Mouse (Mus musculus) CH12.LX (cell line): ENCODE results near the gene Map1b. TPM values are rescaled to one million over a fixed set of nuclear protein-coding genes. Genes with fewer than 3 reads are reported as not detected.

ENCODE experiments used
- DNase-seq: peaks from one replicate; pipeline ENCODE4 v3.0.0-alpha.2; 2013; ENCODE audit errors: extremely low read depth
- H3K27ac ChIP-seq: 2 replicates; pipeline ENCODE4 v1.5.1; 2012; ENCODE audit warnings: low read depth, mild to moderate bottlenecking, control low read depth, moderate library complexity; ENCODE audit not compliant: insufficient read depth
- H3K27me3 ChIP-seq: replicated peaks from 2 replicates; pipeline ENCODE3; 2012; ENCODE audit warnings: inconsistent platforms
- H3K36me3 ChIP-seq, 2 experiments: replicated peaks in 1 of 2; 2 replicates each; pipeline versions ENCODE3 to v1.6.1; 2012; ENCODE audit warnings: inconsistent platforms in 1 of 2, low read length in 1 of 2, mild to moderate bottlenecking in 1 of 2, mixed read lengths in 1 of 2, moderate library complexity in 1 of 2; ENCODE audit not compliant: control insufficient read depth in 1 of 2, insufficient read depth in 1 of 2
- H3K4me1 ChIP-seq, 2 experiments: 2 replicates each; pipeline ENCODE4 v1.6.1; 2012; ENCODE audit warnings: inconsistent platforms in 1 of 2, moderate library complexity in 1 of 2; ENCODE audit not compliant: insufficient read depth in 2 of 2, control insufficient read depth in 1 of 2
- H3K4me2 ChIP-seq: 2 replicates; pipeline ENCODE4 v1.6.1; 2012; ENCODE audit warnings: low read depth, mild to moderate bottlenecking, control low read depth; ENCODE audit not compliant: poor library complexity, insufficient read depth, severe bottlenecking
- H3K4me3 ChIP-seq, 3 experiments: fragments of 150-350 bp in 1 of 3; sonication (generic) in 1 of 3; replicated peaks in 1 of 3; 2 replicates each; pipeline versions ENCODE3 to v1.5.1; 2011 to 2012; ENCODE audit warnings: low read depth in 2 of 3, low read length in 2 of 3, mild to moderate bottlenecking in 2 of 3, moderate library complexity in 2 of 3, control low read depth in 1 of 3, improper control_type of control experiment in 1 of 3, inconsistent platforms in 1 of 3, mixed read lengths in 1 of 3; ENCODE audit not compliant: poor library complexity in 1 of 3
- H3K79me2 ChIP-seq: replicated peaks from 2 replicates; pipeline ENCODE4 v1.6.1; 2012; ENCODE audit warnings: mild to moderate bottlenecking, moderate library complexity; ENCODE audit not compliant: control insufficient read depth, poor library complexity, insufficient read depth, severe bottlenecking; ENCODE audit errors: extremely low read depth
- H3K9ac ChIP-seq: 2 replicates; pipeline ENCODE4 v1.6.1; 2012; ENCODE audit warnings: low read depth, mild to moderate bottlenecking, control low read depth, moderate library complexity; ENCODE audit not compliant: insufficient read depth
- H3K9me3 ChIP-seq: replicated peaks from 2 replicates; pipeline ENCODE3; 2012; ENCODE audit warnings: low read length, inconsistent platforms, mixed read lengths
- CHD1 ChIP-seq: IDR thresholded peaks from 2 replicates; pipeline ENCODE4 v1.6.1; 2012; ENCODE audit warnings: low read depth, low read length, improper control_type of control experiment, inconsistent platforms
- CTCF ChIP-seq, 2 experiments: IDR thresholded peaks in 1 of 2; conservative IDR thresholded peaks in 1 of 2; 2 replicates each; pipeline ENCODE4 v1.5.1; 2011 to 2012; ENCODE audit warnings: low read depth in 2 of 2, low read length in 2 of 2, improper control_type of control experiment in 1 of 2, inconsistent platforms in 1 of 2, mild to moderate bottlenecking in 1 of 2, moderate library complexity in 1 of 2
- E2F4 ChIP-seq: IDR thresholded peaks from 2 replicates; pipeline ENCODE4 v1.6.1; 2011; ENCODE audit warnings: low read depth, low read length, improper control_type of control experiment; ENCODE audit not compliant: insufficient replicate concordance
- ELF1 ChIP-seq: IDR thresholded peaks from 2 replicates; pipeline ENCODE4 v1.6.1; 2014; ENCODE audit warnings: low read depth, mild to moderate bottlenecking, inconsistent platforms, low read length, improper control_type of control experiment
- GABPA ChIP-seq: IDR thresholded peaks from 2 replicates; pipeline ENCODE4 v1.6.1; 2012; ENCODE audit warnings: low read depth, low read length, improper control_type of control experiment, inconsistent platforms; ENCODE audit not compliant: insufficient replicate concordance
- IRF4 ChIP-seq: IDR thresholded peaks from 2 replicates; pipeline ENCODE4 v1.6.1; 2014; ENCODE audit warnings: low read depth, mild to moderate bottlenecking, inconsistent platforms, low read length, improper control_type of control experiment
- JUN ChIP-seq: IDR thresholded peaks from 2 replicates; pipeline ENCODE4 v1.6.1; 2011; ENCODE audit warnings: low read depth, mild to moderate bottlenecking, low read length, improper control_type of control experiment, moderate library complexity; ENCODE audit not compliant: insufficient read depth
- JUND ChIP-seq: conservative IDR thresholded peaks from 2 replicates; pipeline ENCODE4 v1.6.1; 2011; ENCODE audit warnings: low read depth, low read length, improper control_type of control experiment
- MAFK ChIP-seq: IDR thresholded peaks from 2 replicates; pipeline ENCODE4 v1.6.1; 2011; ENCODE audit warnings: low read length, improper control_type of control experiment; ENCODE audit not compliant: insufficient replicate concordance
- MAX ChIP-seq: IDR thresholded peaks from 2 replicates; pipeline ENCODE4 v1.6.1; 2011; ENCODE audit warnings: low read length, improper control_type of control experiment
- MXI1 ChIP-seq: IDR thresholded peaks from 2 replicates; pipeline ENCODE4 v1.6.1; 2011; ENCODE audit warnings: mild to moderate bottlenecking, low read depth, low read length, improper control_type of control experiment
- MYC ChIP-seq: IDR thresholded peaks from 2 replicates; pipeline ENCODE4 v1.6.1; 2011; ENCODE audit warnings: low read depth, mild to moderate bottlenecking, improper control_type of control experiment, low read length
- PAX5 ChIP-seq: IDR thresholded peaks from 2 replicates; pipeline ENCODE4 v1.6.1; 2012; ENCODE audit warnings: low read length, inconsistent platforms, mixed read lengths
- POLR2A ChIP-seq: IDR thresholded peaks from 2 replicates; pipeline ENCODE4 v1.6.1; 2011; ENCODE audit warnings: low read depth, mild to moderate bottlenecking, improper control_type of control experiment, low read length
- POLR2AphosphoS2 ChIP-seq: IDR thresholded peaks from 2 replicates; pipeline ENCODE4 v1.6.1; 2011; ENCODE audit warnings: low read depth, low read length, improper control_type of control experiment
- RAD21 ChIP-seq: IDR thresholded peaks from 2 replicates; pipeline ENCODE4 v1.6.1; 2011; ENCODE audit warnings: low read depth, mild to moderate bottlenecking, low read length, improper control_type of control experiment, moderate library complexity
- RCOR1 ChIP-seq: conservative IDR thresholded peaks from 2 replicates; pipeline ENCODE4 v1.6.1; 2012; ENCODE audit warnings: low read depth, mild to moderate bottlenecking, inconsistent platforms, low read length, improper control_type of control experiment
- SIN3A ChIP-seq: IDR thresholded peaks from 2 replicates; pipeline ENCODE4 v1.6.1; 2012; ENCODE audit warnings: low read length, improper control_type of control experiment, inconsistent platforms
- TBP ChIP-seq: conservative IDR thresholded peaks from 2 replicates; pipeline ENCODE4 v1.6.1; 2011; ENCODE audit warnings: low read depth, low read length, improper control_type of control experiment
- UBTF ChIP-seq: IDR thresholded peaks from 2 replicates; pipeline ENCODE4 v1.6.1; 2012; ENCODE audit warnings: low read depth, mild to moderate bottlenecking, inconsistent platforms, low read length, improper control_type of control experiment, moderate library complexity
- USF1 ChIP-seq: IDR thresholded peaks from 2 replicates; pipeline ENCODE4 v1.6.1; 2014; ENCODE audit warnings: low read depth, mild to moderate bottlenecking, inconsistent platforms, low read length, improper control_type of control experiment
- ZMIZ1 ChIP-seq: IDR thresholded peaks from 2 replicates; pipeline ENCODE4 v1.6.1; 2012; ENCODE audit warnings: low read depth, mild to moderate bottlenecking, inconsistent platforms, low read length, improper control_type of control experiment
- ZNF384 ChIP-seq: IDR thresholded peaks from 2 replicates; pipeline ENCODE4 v1.6.1; 2012; ENCODE audit warnings: low read depth, low read length, improper control_type of control experiment, inconsistent platforms
- dilution Hi-C: fragments of 300-500 bp; cut with MboI; formaldehyde crosslinking; loops from 2 replicates; pipeline ENCODE4 v1.14.3; 2020; ENCODE audit warnings: low sequenced_read_pairs; ENCODE audit not compliant: extremely low pct_unique_long_range_greater_than_20kb, extremely low pct_ligation_motif_present
- in situ Hi-C: fragments of 300-500 bp; cut with MboI; formaldehyde crosslinking; loops from 3 replicates; pipeline ENCODE4 v1.14.3; 2019; ENCODE audit warnings: low sequenced_read_pairs, low pct_ligation_motif_present, low pct_unique_long_range_greater_than_20kb, mixed read lengths
- polyA plus RNA-seq: library from polyadenylated mRNA; unstranded; fragments of >175 nt; gene quantifications from 2 replicates; pipeline ENCODE4 v1.2.1, GENCODE M21; 2012; ENCODE audit warnings: low read depth; ENCODE audit not compliant: insufficient read length
- total RNA-seq, 2 experiments: library from RNA; depleted of rRNA; stranded (reverse); fragments of 300-350 nt in 1 of 2; fragments of >200 nt in 1 of 2; gene quantifications; 2 replicates each; pipeline ENCODE4 v1.2.3; 2012 to 2014

Map1b gene
- total and polyA plus RNA-seq, 3 experiments = 0.04 to 0.08 TPM; not detected in 1

DNA sequence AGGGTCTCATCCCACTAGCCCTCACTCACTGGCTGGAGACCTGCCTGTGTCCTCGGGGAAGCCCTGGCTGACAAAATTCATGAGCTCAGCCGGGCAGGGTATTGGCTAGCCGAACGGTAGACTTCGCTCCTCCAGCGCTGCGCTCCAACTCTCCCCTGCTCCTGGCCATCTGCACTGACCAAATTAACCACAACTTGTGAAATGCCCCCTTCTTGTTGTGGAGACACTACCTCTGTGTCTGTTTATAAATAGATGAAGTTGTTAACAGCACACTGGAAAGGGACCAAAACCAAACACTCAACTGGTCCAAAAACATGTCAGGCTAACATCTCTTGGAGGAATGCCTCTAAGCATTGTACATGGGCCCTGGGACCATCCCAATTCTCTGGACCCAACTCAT, 42.2 kb downstream of the Map1b start:
- dilution Hi-C loops = no loop called here
- H3K4me2 ChIP-seq = no peak overlapping the region

DNA sequence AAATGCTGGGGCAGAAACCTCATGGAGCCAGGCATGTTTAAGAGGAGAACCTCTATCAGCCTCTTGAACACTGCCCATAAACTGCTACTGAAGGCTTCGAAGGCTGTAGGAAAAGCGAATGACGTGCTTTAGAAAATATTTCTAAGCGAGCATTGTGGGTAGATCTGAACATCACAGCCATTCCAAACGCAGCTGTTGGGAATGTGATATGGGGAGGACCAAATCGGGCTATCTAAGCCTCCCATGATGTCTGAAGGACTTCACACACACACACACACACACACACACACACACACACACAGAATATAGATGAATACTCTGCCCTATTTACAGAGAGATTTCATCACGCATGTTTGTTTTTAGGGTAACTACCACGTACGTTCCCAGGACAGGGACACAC, 44.3 kb downstream of the Map1b start:
- Histone ChIP-seq H3K9me3 (no peaks in the 10 kb centered on the region), H3K36me3 (no peaks in the 10 kb centered on the region), H3K9ac (no peak overlapping the region), H3K27ac (no peak overlapping the region), H3K79me2 (no peaks in the 10 kb centered on the region), H3K4me2 (no peak overlapping the region), H3K27me3 (no peaks in the 10 kb centered on the region), H3K4me1 (peaks cover 3 to 11% of the 10 kb centered on the region in 2 experiments; a peak in 3 of 4 replicates), H3K4me3 (no peak overlapping the region)
- dilution Hi-C loops (no loop called here), in situ Hi-C loops (no loop called here)
- no peak for DNase-seq
- no peak for TF ChIP-seq MAFK
- TF ChIP-seq USF1 = no peak
- no peak for TF ChIP-seq CTCF (conservative IDR thresholded peaks at IDR 0.05 in 1 of 2, IDR thresholded peaks at IDR 0.05 in 1 of 2; ENCODE audit: low read depth in 2 of 2, low read length in 2 of 2)
- no peak for TF ChIP-seq E2F4
- no peak for TF ChIP-seq POLR2AphosphoS2
- TF ChIP-seq JUND = no peak
- no peak for TF ChIP-seq JUN
- no peak for TF ChIP-seq POLR2A
- TF ChIP-seq UBTF = no peak
- no peak for TF ChIP-seq GABPA
- TF ChIP-seq MXI1 = no peak
- no peak for TF ChIP-seq TBP
- TF ChIP-seq IRF4 = no peak
- no peak for TF ChIP-seq ELF1

More for the DNA sequence above, 42.2 kb downstream of the Map1b start:
- H3K27ac ChIP-seq = no peak overlapping the region
- H3K9ac ChIP-seq = no peak overlapping the region
- H3K4me3 ChIP-seq = no peak overlapping the region
- no peaks in the 10 kb centered on the region for H3K79me2 ChIP-seq
- H3K27me3 ChIP-seq = no peaks in the 10 kb centered on the region
- H3K4me1 ChIP-seq = peaks cover 3 to 11% of the 10 kb centered on the region in 2 experiments; a peak in 3 of 4 replicates
- no peak for DNase-seq
- H3K36me3 ChIP-seq = no peaks in the 10 kb centered on the region
- no peak for TF ChIP-seq CTCF (conservative IDR thresholded peaks at IDR 0.05 in 1 of 2, IDR thresholded peaks at IDR 0.05 in 1 of 2; ENCODE audit: low read depth in 2 of 2, low read length in 2 of 2)
- no peak for TF ChIP-seq SIN3A
- no peak for TF ChIP-seq ZNF384
- TF ChIP-seq CHD1 = no peak
- TF ChIP-seq TBP = no peak
- TF ChIP-seq RCOR1 = no peak
- no peak for TF ChIP-seq PAX5
- TF ChIP-seq ELF1 = no peak
- no peak for TF ChIP-seq MAFK
- TF ChIP-seq GABPA = no peak
- no peak for TF ChIP-seq IRF4
- no peak for TF ChIP-seq POLR2AphosphoS2
- TF ChIP-seq JUN = no peak
- no peak for TF ChIP-seq MXI1
- no peak for TF ChIP-seq RAD21
- TF ChIP-seq MAX = no peak
- no peak for TF ChIP-seq JUND
- TF ChIP-seq ZMIZ1 = no peak
- TF ChIP-seq MYC = no peak
- in situ Hi-C loops = no loop called here
- H3K9me3 ChIP-seq = no peaks in the 10 kb centered on the region
